Mouse (Mus musculus): ENCODE data around the gene Cers6.

The Cers6 gene

GRCm38 (mm10) chr2:68968028-68968427 is 106.8 kb downstream of the Cers6 start:
- DNase-seq (ENCODE audit: low spot score): no peak

- no peak for DNase-seq (ENCODE audit: low spot score)
These were observed 110.6 kb downstream of the Cers6 start for GRCm38 (mm10) chr2:68971840-68972239.

GRCm38 (mm10) chr2:68973753-68974152 is 112.5 kb downstream of the Cers6 start:
- no peak for DNase-seq (ENCODE audit: low spot score)

GRCm38 (mm10) chr2:68975286-68975685 is 114.0 kb downstream of the Cers6 start:
- no peak for DNase-seq (ENCODE audit: low spot score)

- no peak for DNase-seq (ENCODE audit: low spot score)
These were observed 114.5 kb downstream of the Cers6 start for GRCm38 (mm10) chr2:68975780-68976179.

- no peak for DNase-seq (ENCODE audit: low spot score)
These were observed 117.0 kb downstream of the Cers6 start for GRCm38 (mm10) chr2:68978244-68978643.

- no peak for DNase-seq (ENCODE audit: low spot score)
These were observed 117.7 kb downstream of the Cers6 start for GRCm38 (mm10) chr2:68978660-68979604.

- DNase-seq (ENCODE audit: low spot score): no peak
These were observed 120.1 kb downstream of the Cers6 start for GRCm38 (mm10) chr2:68981302-68981701.

- no peak for DNase-seq (ENCODE audit: low spot score)
These were observed 120.6 kb downstream of the Cers6 start for GRCm38 (mm10) chr2:68981756-68982409.

- no peak for DNase-seq (ENCODE audit: low spot score)
These were observed 121.7 kb downstream of the Cers6 start for GRCm38 (mm10) chr2:68982979-68983378.

- no peak for DNase-seq (ENCODE audit: low spot score)
These were observed 122.2 kb downstream of the Cers6 start for GRCm38 (mm10) chr2:68983431-68983830.

- DNase-seq (ENCODE audit: low spot score): no peak
These were observed 127.9 kb downstream of the Cers6 start for GRCm38 (mm10) chr2:68989117-68989516.

GRCm38 (mm10) chr2:68992629-68993028 is 131.4 kb downstream of the Cers6 start:
- no peak for DNase-seq (ENCODE audit: low spot score)

GRCm38 (mm10) chr2:68994441-68994840 is 133.2 kb downstream of the Cers6 start:
- DNase-seq (ENCODE audit: low spot score): no peak

- DNase-seq (ENCODE audit: low spot score): no peak
These were observed 134.5 kb downstream of the Cers6 start for GRCm38 (mm10) chr2:68995723-68996122.

- DNase-seq (ENCODE audit: low spot score): no peak
These were observed 135.0 kb downstream of the Cers6 start for GRCm38 (mm10) chr2:68996268-68996667.

GRCm38 (mm10) chr2:69004001-69004400 is 142.8 kb downstream of the Cers6 start:
- DNase-seq (ENCODE audit: low spot score): no peak

GRCm38 (mm10) chr2:69011392-69011791 is 150.2 kb downstream of the Cers6 start:
- DNase-seq (ENCODE audit: low spot score): no peak

GRCm38 (mm10) chr2:69011860-69012259 is 150.6 kb downstream of the Cers6 start:
- no peak for DNase-seq (ENCODE audit: low spot score)

- no peak for DNase-seq (ENCODE audit: low spot score)
These were observed 153.0 kb downstream of the Cers6 start for GRCm38 (mm10) chr2:69014241-69014640.

- DNase-seq (ENCODE audit: low spot score): no peak
These were observed 154.0 kb downstream of the Cers6 start for GRCm38 (mm10) chr2:69015172-69015724.

- no peak for DNase-seq (ENCODE audit: low spot score)
These were observed 154.6 kb downstream of the Cers6 start for GRCm38 (mm10) chr2:69015822-69016221.

- no peak for DNase-seq (ENCODE audit: low spot score)
These were observed 157.9 kb downstream of the Cers6 start for GRCm38 (mm10) chr2:69019026-69019565.
